Mouse (Mus musculus): Measurements from ENCODE around the gene Catsper1. TPM values are rescaled to one million over a fixed set of nuclear protein-coding genes. Genes with fewer than 3 reads are reported as not detected.
A peak's percentile ranks its signal among the peaks of the same experiment; 100 is the strongest.

The Catsper1 gene
- polyA plus RNA-seq, 1 experiment from 2014 or later = not detected

- no peak overlapping the region for H3K27ac ChIP-seq (replicated peaks; ENCODE audit: low read depth, low read length)
- H3K4me3 ChIP-seq (ENCODE audit: low read depth, low read length) = no peak overlapping the region
- H3K27me3 ChIP-seq (ENCODE audit: control insufficient read depth, insufficient read depth, low read length) = no peaks in the 10 kb centered on the region
- H3K4me2 ChIP-seq (ENCODE audit: low read depth, low read length) = no peak overlapping the region
- no peak overlapping the region for H3K9ac ChIP-seq (replicated peaks; ENCODE audit: low read length)
- WGBS = 82% methylated on average over 6 of the region's 6 CpGs
- no peaks in the 10 kb centered on the region; the same call in none of the 2 replicates for H3K36me3 ChIP-seq (replicated peaks; ENCODE audit: control insufficient read depth, insufficient read depth, low read depth, low read length)
- no peaks in the 10 kb centered on the region; the same call in 1 of the 2 replicates for H3K9me3 ChIP-seq (replicated peaks; ENCODE audit: control insufficient read depth, low read length)
- ATAC-seq (replicated peaks; ENCODE audit: insufficient number of reproducible peaks, low FRiP score, low TSS enrichment, low read depth) = no peak
- 0 out of 2 replicates have a peak, but pooled peaks cover 2% of the 10 kb centered on the region for H3K4me1 ChIP-seq (ENCODE audit: control insufficient read depth, insufficient read depth, low read length)
- no peak for DNase-seq (ENCODE audit: low spot score)
Measured at GRCm38 (mm10) chr19:5306279-5306678, 29.3 kb upstream of the Catsper1 start.

GRCm38 (mm10) chr19:5306968-5307734 is 28.4 kb upstream of the Catsper1 start:
- Histone ChIP-seq H3K27me3 (ENCODE audit: control insufficient read depth, insufficient read depth, low read length) (no peaks in the 10 kb centered on the region), H3K4me2 (ENCODE audit: low read depth, low read length) (peak overlapping the region; percentile 36), H3K27ac (replicated peaks; ENCODE audit: low read depth, low read length) (no peak overlapping the region), H3K4me1 (ENCODE audit: control insufficient read depth, insufficient read depth, low read length) (0 out of 2 replicates have a peak, but pooled peaks cover 2% of the 10 kb centered on the region), H3K36me3 (replicated peaks; ENCODE audit: control insufficient read depth, insufficient read depth, low read depth, low read length) (no peaks in the 10 kb centered on the region; the same call in none of the 2 replicates), H3K9me3 (replicated peaks; ENCODE audit: control insufficient read depth, low read length) (no peaks in the 10 kb centered on the region; the same call in 1 of the 2 replicates), H3K9ac (replicated peaks; ENCODE audit: low read length) (peak overlapping the region; percentile 13; the same call in 1 of the 2 replicates), H3K4me3 (ENCODE audit: low read depth, low read length) (0 out of 2 replicates have a peak overlapping the region, but pooled peaks have one; percentile 14)
- WGBS = 35% methylated on average over 98 of the region's 98 CpGs
- DNase-seq (ENCODE audit: low spot score) (peak; percentile 39), ATAC-seq (replicated peaks; ENCODE audit: insufficient number of reproducible peaks, low FRiP score, low TSS enrichment, low read depth) (no peak)

- Histone ChIP-seq H3K4me1 (ENCODE audit: control insufficient read depth, insufficient read depth, low read length) (0 out of 2 replicates have a peak, but pooled peaks cover 2% of the 10 kb centered on the region), H3K27ac (replicated peaks; ENCODE audit: low read depth, low read length) (no peak overlapping the region), H3K4me3 (ENCODE audit: low read depth, low read length) (no peak overlapping the region), H3K36me3 (replicated peaks; ENCODE audit: control insufficient read depth, insufficient read depth, low read depth, low read length) (no peaks in the 10 kb centered on the region; the same call in 1 of the 2 replicates), H3K9ac (replicated peaks; ENCODE audit: low read length) (no peak overlapping the region), H3K9me3 (replicated peaks; ENCODE audit: control insufficient read depth, low read length) (no peaks in the 10 kb centered on the region; the same call in 1 of the 2 replicates), H3K27me3 (ENCODE audit: control insufficient read depth, insufficient read depth, low read length) (no peaks in the 10 kb centered on the region), H3K4me2 (ENCODE audit: low read depth, low read length) (no peak overlapping the region)
- ATAC-seq (replicated peaks; ENCODE audit: insufficient number of reproducible peaks, low FRiP score, low TSS enrichment, low read depth) (no peak), DNase-seq (ENCODE audit: low spot score) (peak; percentile 48)
- 79% methylated on average over 7 of the region's 7 CpGs for WGBS
Measured at GRCm38 (mm10) chr19:5309025-5309424, 26.5 kb upstream of the Catsper1 start.

- DNase-seq (ENCODE audit: low spot score) (no peak), ATAC-seq (replicated peaks; ENCODE audit: insufficient number of reproducible peaks, low FRiP score, low TSS enrichment, low read depth) (no peak)
- 88% methylated on average over 8 of the region's 8 CpGs for WGBS
- H3K9ac ChIP-seq (replicated peaks; ENCODE audit: low read length) = no peak overlapping the region
- H3K27ac ChIP-seq (replicated peaks; ENCODE audit: low read depth, low read length) = no peak overlapping the region
- H3K9me3 ChIP-seq (replicated peaks; ENCODE audit: control insufficient read depth, low read length) = peaks cover 3% of the 10 kb centered on the region; the same call in 1 of the 2 replicates
- H3K4me3 ChIP-seq (ENCODE audit: low read depth, low read length) = no peak overlapping the region
- no peaks in the 10 kb centered on the region for H3K27me3 ChIP-seq (ENCODE audit: control insufficient read depth, insufficient read depth, low read length)
- H3K4me2 ChIP-seq (ENCODE audit: low read depth, low read length) = no peak overlapping the region
- no peaks in the 10 kb centered on the region for H3K36me3 ChIP-seq (replicated peaks; ENCODE audit: control insufficient read depth, insufficient read depth, low read depth, low read length)
- H3K4me1 ChIP-seq (ENCODE audit: control insufficient read depth, insufficient read depth, low read length) = no peaks in the 10 kb centered on the region
Measured at GRCm38 (mm10) chr19:5313189-5313588, 22.4 kb upstream of the Catsper1 start.

- DNase-seq (ENCODE audit: low spot score) (no peak), ATAC-seq (replicated peaks; ENCODE audit: insufficient number of reproducible peaks, low FRiP score, low TSS enrichment, low read depth) (no peak)
- no peaks in the 10 kb centered on the region for H3K4me1 ChIP-seq (ENCODE audit: control insufficient read depth, insufficient read depth, low read length)
- H3K9me3 ChIP-seq (replicated peaks; ENCODE audit: control insufficient read depth, low read length) = no peaks in the 10 kb centered on the region
- H3K27me3 ChIP-seq (ENCODE audit: control insufficient read depth, insufficient read depth, low read length) = no peaks in the 10 kb centered on the region
- no peak overlapping the region for H3K27ac ChIP-seq (replicated peaks; ENCODE audit: low read depth, low read length)
- H3K9ac ChIP-seq (replicated peaks; ENCODE audit: low read length) = no peak overlapping the region
- no peaks in the 10 kb centered on the region for H3K36me3 ChIP-seq (replicated peaks; ENCODE audit: control insufficient read depth, insufficient read depth, low read depth, low read length)
- 67% methylated on average over 17 of the region's 17 CpGs for WGBS
- H3K4me2 ChIP-seq (ENCODE audit: low read depth, low read length) = no peak overlapping the region
- H3K4me3 ChIP-seq (ENCODE audit: low read depth, low read length) = no peak overlapping the region
Measured at GRCm38 (mm10) chr19:5323801-5324200, 11.7 kb upstream of the Catsper1 start.

GRCm38 (mm10) chr19:5327970-5328369 is 7.6 kb upstream of the Catsper1 start:
- DNase-seq (ENCODE audit: low spot score) (no peak), ATAC-seq (replicated peaks; ENCODE audit: insufficient number of reproducible peaks, low FRiP score, low TSS enrichment, low read depth) (no peak)
- H3K27me3 ChIP-seq (ENCODE audit: control insufficient read depth, insufficient read depth, low read length) = no peaks in the 10 kb centered on the region
- no peaks in the 10 kb centered on the region for H3K9me3 ChIP-seq (replicated peaks; ENCODE audit: control insufficient read depth, low read length)
- H3K4me1 ChIP-seq (ENCODE audit: control insufficient read depth, insufficient read depth, low read length) = no peaks in the 10 kb centered on the region
- H3K4me2 ChIP-seq (ENCODE audit: low read depth, low read length) = no peak overlapping the region
- H3K36me3 ChIP-seq (replicated peaks; ENCODE audit: control insufficient read depth, insufficient read depth, low read depth, low read length) = no peaks in the 10 kb centered on the region
- H3K27ac ChIP-seq (replicated peaks; ENCODE audit: low read depth, low read length) = no peak overlapping the region
- WGBS = 72% methylated on average over 19 of the region's 19 CpGs
- H3K9ac ChIP-seq (replicated peaks; ENCODE audit: low read length) = no peak overlapping the region
- H3K4me3 ChIP-seq (ENCODE audit: low read depth, low read length) = no peak overlapping the region

- no peak overlapping the region for H3K4me3 ChIP-seq (ENCODE audit: low read depth, low read length)
- no peaks in the 10 kb centered on the region for H3K36me3 ChIP-seq (replicated peaks; ENCODE audit: control insufficient read depth, insufficient read depth, low read depth, low read length)
- no peak overlapping the region for H3K27ac ChIP-seq (replicated peaks; ENCODE audit: low read depth, low read length)
- WGBS = 74% methylated on average over 5 of the region's 5 CpGs
- no peaks in the 10 kb centered on the region for H3K4me1 ChIP-seq (ENCODE audit: control insufficient read depth, insufficient read depth, low read length)
- H3K9ac ChIP-seq (replicated peaks; ENCODE audit: low read length) = no peak overlapping the region
- no peak overlapping the region for H3K4me2 ChIP-seq (ENCODE audit: low read depth, low read length)
- no peaks in the 10 kb centered on the region for H3K9me3 ChIP-seq (replicated peaks; ENCODE audit: control insufficient read depth, low read length)
- H3K27me3 ChIP-seq (ENCODE audit: control insufficient read depth, insufficient read depth, low read length) = no peaks in the 10 kb centered on the region
- DNase-seq (ENCODE audit: low spot score) (no peak), ATAC-seq (replicated peaks; ENCODE audit: insufficient number of reproducible peaks, low FRiP score, low TSS enrichment, low read depth) (no peak)
Measured at GRCm38 (mm10) chr19:5334741-5335140, 800 bp upstream of the Catsper1 start.

GRCm38 (mm10) chr19:5337975-5338374 is 2.4 kb downstream of the Catsper1 start:
- H3K27ac ChIP-seq (replicated peaks; ENCODE audit: low read depth, low read length) = no peak overlapping the region
- no peak overlapping the region for H3K4me3 ChIP-seq (ENCODE audit: low read depth, low read length)
- H3K27me3 ChIP-seq (ENCODE audit: control insufficient read depth, insufficient read depth, low read length) = no peaks in the 10 kb centered on the region
- no peak overlapping the region for H3K4me2 ChIP-seq (ENCODE audit: low read depth, low read length)
- peak; percentile 85 for DNase-seq (ENCODE audit: low spot score)
- ATAC-seq (replicated peaks; ENCODE audit: insufficient number of reproducible peaks, low FRiP score, low TSS enrichment, low read depth) = no peak
- 22% methylated on average over 5 of the region's 5 CpGs for WGBS
- no peaks in the 10 kb centered on the region for H3K36me3 ChIP-seq (replicated peaks; ENCODE audit: control insufficient read depth, insufficient read depth, low read depth, low read length)
- no peaks in the 10 kb centered on the region for H3K4me1 ChIP-seq (ENCODE audit: control insufficient read depth, insufficient read depth, low read length)
- H3K9me3 ChIP-seq (replicated peaks; ENCODE audit: control insufficient read depth, low read length) = no peaks in the 10 kb centered on the region
- H3K9ac ChIP-seq (replicated peaks; ENCODE audit: low read length) = no peak overlapping the region
